Mouse (Mus musculus) central nervous system, embryonic 11.5 days (tissue): Measurements from ENCODE around the gene Cd82. TPM values are rescaled to one million over a fixed set of nuclear protein-coding genes. Genes with fewer than 3 reads are reported as not detected.

ENCODE experiments used
- polyA plus RNA-seq: library from polyadenylated mRNA; depleted of rRNA; stranded (reverse); fragments of >200 nt; gene quantifications from 2 replicates; pipeline ENCODE4 v1.2.3, GENCODE M21; 2012; rRNA removed

Cd82 gene
- polyA plus RNA-seq = 11.0 and 16.5 TPM in 2 replicates

GRCm38 (mm10) chr2:93462760-93463159 is at the start of gene Cd82:
Cd82 (minus strand) TSS chr2:93463140.

Other genes starting within 250 kb of the Cd82 start
- gene Tspan18, start 128.6 kb downstream of the Cd82 start, polyA plus RNA-seq = 28.0 and 38.2 TPM in 2 replicates
- not detected in 2 replicates for gene Gm10803, start 97.4 kb upstream of the Cd82 start, polyA plus RNA-seq
- gene Alx4, start 179.2 kb upstream of the Cd82 start, polyA plus RNA-seq = 15.4 and 15.7 TPM in 2 replicates